Mouse (Mus musculus): Measurements from ENCODE around the gene Akt2. TPM values are rescaled to one million over a fixed set of nuclear protein-coding genes. Genes with fewer than 3 reads are reported as not detected.

The Akt2 gene
- polyA plus RNA-seq, 1 experiment from 2014 or later: 101 TPM

- no peak for DNase-seq (ENCODE audit: low spot score)
- no peak overlapping the region for H3K27ac ChIP-seq (replicated peaks)
- H3K4me1 ChIP-seq: no peaks in the 10 kb centered on the region
- peaks cover 90% of the 10 kb centered on the region for H3K36me3 ChIP-seq (replicated peaks)
- H3K4me3 ChIP-seq: no peak overlapping the region
- WGBS: 89% methylated on average over 5 of the region's 5 CpGs
- H3K9me3 ChIP-seq: no peaks in the 10 kb centered on the region
- no peaks in the 10 kb centered on the region for H3K27me3 ChIP-seq (replicated peaks; ENCODE audit: low read depth, poor library complexity, severe bottlenecking)
Measured at GRCm38 (mm10) chr7:27569580-27570224, 21.6 kb upstream of the Akt2 start.

- H3K27ac ChIP-seq (replicated peaks): no peak overlapping the region
- H3K27me3 ChIP-seq (replicated peaks; ENCODE audit: low read depth, poor library complexity, severe bottlenecking): no peaks in the 10 kb centered on the region
- H3K9me3 ChIP-seq: no peaks in the 10 kb centered on the region
- no peak for DNase-seq (ENCODE audit: low spot score)
- H3K4me3 ChIP-seq: no peak overlapping the region
- H3K4me1 ChIP-seq: no peaks in the 10 kb centered on the region
- 92% methylated on average over 4 of the region's 4 CpGs for WGBS
- peaks cover 91% of the 10 kb centered on the region for H3K36me3 ChIP-seq (replicated peaks)
Measured at GRCm38 (mm10) chr7:27572133-27572532, 19.2 kb upstream of the Akt2 start.

- DNase-seq (ENCODE audit: low spot score): no peak
- WGBS: 92% methylated on average over 14 of the region's 14 CpGs
- Histone ChIP-seq H3K4me3 (no peak overlapping the region), H3K27me3 (replicated peaks; ENCODE audit: low read depth, poor library complexity, severe bottlenecking) (no peaks in the 10 kb centered on the region), H3K27ac (replicated peaks) (no peak overlapping the region), H3K9me3 (no peaks in the 10 kb centered on the region), H3K4me1 (peaks cover 5% of the 10 kb centered on the region; the same call in 1 of the 2 replicates), H3K36me3 (replicated peaks) (peaks cover 93% of the 10 kb centered on the region)
Measured at GRCm38 (mm10) chr7:27574124-27574880, 17.1 kb upstream of the Akt2 start.

- peaks cover 94% of the 10 kb centered on the region for H3K36me3 ChIP-seq (replicated peaks)
- DNase-seq (ENCODE audit: low spot score): peak; percentile 40
- peaks cover 5% of the 10 kb centered on the region; the same call in 1 of the 2 replicates for H3K4me1 ChIP-seq
- H3K4me3 ChIP-seq: no peak overlapping the region
- WGBS: 67% methylated on average over 6 of the region's 6 CpGs
- H3K27ac ChIP-seq (replicated peaks): no peak overlapping the region
- H3K9me3 ChIP-seq: no peaks in the 10 kb centered on the region
- no peaks in the 10 kb centered on the region for H3K27me3 ChIP-seq (replicated peaks; ENCODE audit: low read depth, poor library complexity, severe bottlenecking)
Measured at GRCm38 (mm10) chr7:27576914-27577313, 14.4 kb upstream of the Akt2 start.

- no peak for DNase-seq (ENCODE audit: low spot score)
- Histone ChIP-seq H3K4me3 (no peak overlapping the region), H3K27me3 (replicated peaks; ENCODE audit: low read depth, poor library complexity, severe bottlenecking) (no peaks in the 10 kb centered on the region), H3K27ac (replicated peaks) (no peak overlapping the region), H3K36me3 (replicated peaks) (peaks cover 94% of the 10 kb centered on the region), H3K9me3 (no peaks in the 10 kb centered on the region), H3K4me1 (peaks cover 5% of the 10 kb centered on the region; the same call in 1 of the 2 replicates)
- 90% methylated on average over 6 of the region's 6 CpGs for WGBS
Measured at GRCm38 (mm10) chr7:27577589-27577988, 13.8 kb upstream of the Akt2 start.

GRCm38 (mm10) chr7:27578465-27578864 lies 12.9 kb upstream of the Akt2 start:
- no peak overlapping the region for H3K27ac ChIP-seq (replicated peaks)
- no peaks in the 10 kb centered on the region for H3K9me3 ChIP-seq
- 70% methylated on average over 7 of the region's 7 CpGs for WGBS
- no peak overlapping the region for H3K4me3 ChIP-seq
- H3K27me3 ChIP-seq (replicated peaks; ENCODE audit: low read depth, poor library complexity, severe bottlenecking): no peaks in the 10 kb centered on the region
- peaks cover 98% of the 10 kb centered on the region for H3K36me3 ChIP-seq (replicated peaks)
- peaks cover 5% of the 10 kb centered on the region; the same call in 1 of the 2 replicates for H3K4me1 ChIP-seq
- peak; percentile 21 for DNase-seq (ENCODE audit: low spot score)

- H3K27ac ChIP-seq (replicated peaks): no peak overlapping the region
- DNase-seq (ENCODE audit: low spot score): no peak
- H3K4me1 ChIP-seq: peaks cover 5% of the 10 kb centered on the region; the same call in 1 of the 2 replicates
- WGBS: 92% methylated on average over 14 of the region's 14 CpGs
- H3K9me3 ChIP-seq: no peaks in the 10 kb centered on the region
- no peak overlapping the region for H3K4me3 ChIP-seq
- peaks cover 95% of the 10 kb centered on the region for H3K36me3 ChIP-seq (replicated peaks)
- no peaks in the 10 kb centered on the region for H3K27me3 ChIP-seq (replicated peaks; ENCODE audit: low read depth, poor library complexity, severe bottlenecking)
Measured at GRCm38 (mm10) chr7:27580380-27581174, 10.8 kb upstream of the Akt2 start.

GRCm38 (mm10) chr7:27586861-27587260 lies 4.5 kb upstream of the Akt2 start:
- DNase-seq (ENCODE audit: low spot score): no peak
- H3K27ac ChIP-seq (replicated peaks): no peak overlapping the region
- no peaks in the 10 kb centered on the region for H3K27me3 ChIP-seq (replicated peaks; ENCODE audit: low read depth, poor library complexity, severe bottlenecking)
- H3K4me3 ChIP-seq: no peak overlapping the region
- no peaks in the 10 kb centered on the region for H3K4me1 ChIP-seq
- no peaks in the 10 kb centered on the region for H3K9me3 ChIP-seq
- WGBS: 62% methylated on average over 2 of the region's 2 CpGs
- H3K36me3 ChIP-seq (replicated peaks): peaks cover 38% of the 10 kb centered on the region

GRCm38 (mm10) chr7:27587741-27588140 lies 3.6 kb upstream of the Akt2 start:
- no peak overlapping the region for H3K4me3 ChIP-seq
- H3K36me3 ChIP-seq (replicated peaks): peaks cover 29% of the 10 kb centered on the region
- peaks cover 4% of the 10 kb centered on the region for H3K4me1 ChIP-seq
- no peaks in the 10 kb centered on the region for H3K27me3 ChIP-seq (replicated peaks; ENCODE audit: low read depth, poor library complexity, severe bottlenecking)
- no peaks in the 10 kb centered on the region for H3K9me3 ChIP-seq
- no peak overlapping the region for H3K27ac ChIP-seq (replicated peaks)
- no peak for DNase-seq (ENCODE audit: low spot score)
- 84% methylated on average over 2 of the region's 2 CpGs for WGBS

- Histone ChIP-seq H3K4me1 (peaks cover 14% of the 10 kb centered on the region), H3K27ac (replicated peaks) (no peak overlapping the region), H3K4me3 (no peak overlapping the region), H3K9me3 (no peaks in the 10 kb centered on the region), H3K36me3 (replicated peaks) (peaks cover 20% of the 10 kb centered on the region), H3K27me3 (replicated peaks; ENCODE audit: low read depth, poor library complexity, severe bottlenecking) (no peaks in the 10 kb centered on the region)
- DNase-seq (ENCODE audit: low spot score): no peak
- WGBS: 93% methylated on average over 4 of the region's 4 CpGs
Measured at GRCm38 (mm10) chr7:27590088-27590487, 1.3 kb upstream of the Akt2 start.

- DNase-seq (ENCODE audit: low spot score): no peak
- WGBS: 67% methylated on average over 4 of the region's 4 CpGs
- H3K4me1 ChIP-seq: peaks cover 14% of the 10 kb centered on the region
- H3K36me3 ChIP-seq (replicated peaks): peaks cover 21% of the 10 kb centered on the region
- no peaks in the 10 kb centered on the region for H3K27me3 ChIP-seq (replicated peaks; ENCODE audit: low read depth, poor library complexity, severe bottlenecking)
- peak overlapping the region; percentile 86 for H3K4me3 ChIP-seq
- no peaks in the 10 kb centered on the region for H3K9me3 ChIP-seq
- peak overlapping the region; percentile 98 for H3K27ac ChIP-seq (replicated peaks)
Measured at GRCm38 (mm10) chr7:27590566-27591213, 662 bp upstream of the Akt2 start.
